Mouse (Mus musculus) liver, embryonic 13.5 days (tissue): ENCODE results near the gene Med12l. TPM values are rescaled to one million over a fixed set of nuclear protein-coding genes. Genes with fewer than 3 reads are reported as not detected.

ENCODE experiments used
- ATAC-seq: fragments of 200-750 bp; cut with Nextera tagmentation; 2 replicates; pipeline ENCODE4 v1.8.0; 2017; ENCODE audit warnings: low read depth, mild to moderate bottlenecking, moderate number of reproducible peaks, moderate library complexity
- DNase-seq: peaks from one replicate; pipeline ENCODE4 v3.0.0; 2022
- H3K27ac ChIP-seq: fragments of 300-500 bp; sonication (generic); 2 replicates; pipeline ENCODE4 v1.5.1; 2015; ENCODE audit warnings: moderate library complexity, mild to moderate bottlenecking, inconsistent platforms
- H3K27me3 ChIP-seq: fragments of 300-500 bp; sonication (generic); 2 replicates; pipeline ENCODE4 v1.6.1; 2015; ENCODE audit warnings: mild to moderate bottlenecking, inconsistent platforms
- H3K36me3 ChIP-seq: fragments of 300-500 bp; sonication (generic); 2 replicates; pipeline ENCODE4 v1.6.1; 2015; ENCODE audit warnings: mild to moderate bottlenecking, inconsistent platforms
- H3K4me1 ChIP-seq: fragments of 300-500 bp; sonication (generic); replicated peaks from 2 replicates; pipeline ENCODE4 v1.6.1; 2015; ENCODE audit warnings: inconsistent platforms
- H3K4me2 ChIP-seq: fragments of 300-500 bp; sonication (generic); 2 replicates; pipeline ENCODE4 v1.6.1; 2015; ENCODE audit warnings: inconsistent platforms, mild to moderate bottlenecking, moderate library complexity
- H3K4me3 ChIP-seq: fragments of 300-500 bp; sonication (generic); replicated peaks from 2 replicates; pipeline ENCODE4 v1.5.1; 2015; ENCODE audit warnings: mild to moderate bottlenecking, inconsistent platforms
- H3K9ac ChIP-seq: fragments of 300-500 bp; sonication (generic); 2 replicates; pipeline ENCODE4 v1.6.1; 2015; ENCODE audit warnings: mild to moderate bottlenecking, inconsistent platforms
- H3K9me3 ChIP-seq: fragments of 300-500 bp; sonication (generic); replicated peaks from 2 replicates; pipeline ENCODE4 v1.6.1; 2016; ENCODE audit warnings: inconsistent platforms
- WGBS: fragments of 180-500 bp; shearing (Covaris S2); methylation state at CpG from one replicate; pipeline ENCODE4 v1.1.7; 2015; ENCODE audit not compliant: insufficient replicate concordance; 5-methylcytosine and 5-hydroxymethylcytosine counted together
- polyA plus RNA-seq: library from polyadenylated mRNA; unstranded; fragments of >200 nt; fragmentation: Nextera tagmentation; extraction: Ambion mirVana; gene quantifications from 2 replicates; pipeline ENCODE4 v1.2.1, GENCODE M21; 2015

Gene Med12l
- polyA plus RNA-seq, result 0.69 and 1.0 TPM in 2 replicates

DNA sequence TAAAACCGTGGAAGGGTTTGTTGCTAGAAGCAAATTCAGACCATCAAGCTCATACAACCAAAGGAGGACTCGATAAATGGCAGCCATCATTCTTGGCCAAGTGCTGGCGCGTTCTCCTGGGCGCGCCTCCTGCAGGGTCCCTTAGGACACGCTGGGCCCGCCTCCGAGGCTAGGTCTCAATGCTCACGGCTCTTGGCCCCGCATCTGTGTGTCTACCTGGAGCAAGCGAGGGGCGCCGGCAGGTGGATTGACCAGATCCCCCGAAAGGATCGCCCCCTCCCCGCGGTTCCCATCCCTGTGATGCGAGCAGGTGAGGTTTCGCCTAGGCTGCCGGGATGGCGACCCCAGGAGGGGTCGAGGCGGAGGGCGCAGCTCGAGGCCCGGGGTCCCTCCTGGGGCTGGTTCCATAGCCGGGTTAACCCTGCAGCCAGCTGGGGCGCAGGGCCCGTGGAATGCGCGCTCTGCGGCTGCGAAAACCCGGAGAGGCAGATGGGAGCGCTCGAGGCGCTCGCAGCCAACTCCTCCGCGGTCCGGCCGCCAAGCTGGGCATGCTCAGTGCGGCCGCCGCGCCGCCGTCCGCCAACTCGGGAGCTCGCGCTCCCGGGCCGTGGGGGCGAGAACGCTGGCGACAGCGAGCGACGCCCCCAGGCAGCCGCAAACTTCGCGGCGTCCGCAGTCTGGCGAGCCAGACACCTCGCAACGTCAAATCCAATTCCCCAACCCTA, at the start of gene Med12l:
Med12l (plus strand) TSS at position 555 of the 725 bp plus-strand sequence.
- ATAC-seq (peak; percentile 41), DNase-seq (no peak)
- Histone ChIP-seq H3K9me3 (no peaks in the 10 kb centered on the region), H3K4me2 (peak within 1 kb of the TSS; percentile 75), H3K9ac (peak within 1 kb of the TSS; percentile 47), H3K27ac (peak within 1 kb of the TSS; percentile 47), H3K4me1 (peaks cover 10% of the 10 kb centered on the region), H3K27me3 (peaks cover 72% of the 10 kb centered on the region), H3K4me3 (peak within 1 kb of the TSS; percentile 62), H3K36me3 (no peaks in the 10 kb centered on the region)
- under 1% methylated on average over 69 of the region's 69 CpGs for WGBS

DNA sequence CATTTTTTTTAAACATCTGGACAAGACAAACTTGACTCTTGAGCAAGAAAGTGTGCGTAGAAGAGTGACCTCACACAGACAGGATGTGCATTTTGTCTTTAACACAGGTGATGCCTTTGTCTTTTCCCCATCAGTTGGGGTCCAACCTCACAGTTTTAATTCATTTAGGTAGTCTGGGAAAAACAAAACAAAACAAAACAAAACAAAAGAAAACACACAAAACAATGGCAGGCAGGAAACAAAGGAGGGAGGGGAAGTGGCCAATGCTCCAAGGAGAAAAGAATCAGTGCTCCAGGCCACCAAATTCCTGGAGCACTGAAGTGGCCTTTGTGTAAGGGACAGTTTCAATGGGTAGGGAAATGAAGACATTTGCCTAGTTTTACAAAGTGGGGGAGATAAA, 44.5 kb upstream of the Med12l start:
- no peak overlapping the region for H3K27ac ChIP-seq
- ATAC-seq (no peak), DNase-seq (no peak)
- 77% methylated on average over 1 of the region's 1 CpGs for WGBS
- no peak overlapping the region for H3K9ac ChIP-seq
- no peaks in the 10 kb centered on the region for H3K36me3 ChIP-seq
- H3K4me1 ChIP-seq, result peaks cover 4% of the 10 kb centered on the region; the same call in 1 of the 2 replicates
- H3K4me3 ChIP-seq, result no peak overlapping the region
- no peak overlapping the region for H3K4me2 ChIP-seq
- no peaks in the 10 kb centered on the region for H3K9me3 ChIP-seq
- H3K27me3 ChIP-seq, result no peaks in the 10 kb centered on the region

- no peak overlapping the region for H3K4me3 ChIP-seq
- no peaks in the 10 kb centered on the region for H3K36me3 ChIP-seq
- no peaks in the 10 kb centered on the region for H3K9me3 ChIP-seq
- WGBS, result 9% methylated on average over 1 of the region's 1 CpGs
- H3K4me1 ChIP-seq, result 0 out of 2 replicates have a peak, but pooled peaks cover 8% of the 10 kb centered on the region
- no peak for ATAC-seq
- no peak for DNase-seq
- H3K27me3 ChIP-seq, result no peaks in the 10 kb centered on the region
- H3K9ac ChIP-seq, result no peak overlapping the region
- H3K27ac ChIP-seq, result no peak overlapping the region
- no peak overlapping the region for H3K4me2 ChIP-seq
Observed at GRCm38 (mm10) chr3:58977413-58977812, 28.2 kb upstream of the Med12l start.

DNA sequence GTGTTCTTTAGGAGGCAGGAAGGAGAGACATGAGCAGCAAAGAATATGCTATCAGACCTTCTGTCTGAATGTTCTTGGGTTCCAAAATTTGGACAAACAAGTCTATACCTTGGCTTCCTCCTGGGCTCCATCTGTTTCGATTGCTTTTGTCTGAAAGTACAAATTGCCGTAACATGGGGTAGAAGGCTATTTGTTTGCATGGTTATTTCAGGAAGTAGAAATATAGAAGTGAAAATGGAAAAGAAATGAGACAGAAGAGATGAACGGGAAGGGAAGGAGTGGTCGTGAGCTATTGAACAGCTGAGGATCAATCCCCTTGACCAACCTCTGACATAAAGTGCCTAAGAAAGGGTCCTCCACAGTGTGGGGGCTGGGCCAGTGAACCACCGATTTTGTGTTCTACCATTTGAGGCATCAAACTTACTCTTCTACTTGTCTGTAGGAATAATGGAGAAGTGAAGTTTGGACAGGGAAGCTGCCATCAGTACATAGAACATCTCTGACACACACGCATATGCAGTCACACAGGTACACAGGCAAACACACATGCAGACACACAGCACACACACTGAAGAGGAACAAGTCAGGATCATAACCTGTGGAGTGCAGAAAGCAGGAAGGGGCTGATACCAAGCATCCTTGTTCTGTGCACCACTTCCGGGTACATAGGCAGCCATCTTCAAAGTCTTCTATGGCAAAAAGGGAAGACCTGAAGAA, 27.6 kb upstream of the Med12l start:
- 74% methylated on average over 7 of the region's 7 CpGs for WGBS
- DNase-seq (no peak), ATAC-seq (no peak)
- H3K9me3 ChIP-seq, result no peaks in the 10 kb centered on the region
- H3K27me3 ChIP-seq, result no peaks in the 10 kb centered on the region
- H3K4me3 ChIP-seq, result no peak overlapping the region
- no peak overlapping the region for H3K27ac ChIP-seq
- no peak overlapping the region for H3K9ac ChIP-seq
- no peak overlapping the region for H3K4me2 ChIP-seq
- H3K4me1 ChIP-seq, result peaks cover 10% of the 10 kb centered on the region; the same call in 1 of the 2 replicates
- no peaks in the 10 kb centered on the region for H3K36me3 ChIP-seq

GRCm38 (mm10) chr3:58980579-58980978, 25.0 kb upstream of the Med12l start:
- Histone ChIP-seq H3K4me3 (no peak overlapping the region), H3K9me3 (no peaks in the 10 kb centered on the region), H3K9ac (no peak overlapping the region), H3K4me1 (peaks cover 12% of the 10 kb centered on the region; the same call in 1 of the 2 replicates), H3K27me3 (no peaks in the 10 kb centered on the region), H3K27ac (no peak overlapping the region), H3K36me3 (no peaks in the 10 kb centered on the region), H3K4me2 (no peak overlapping the region)
- DNase-seq (no peak), ATAC-seq (no peak)
- 50% methylated on average over 4 of the region's 4 CpGs for WGBS

DNA sequence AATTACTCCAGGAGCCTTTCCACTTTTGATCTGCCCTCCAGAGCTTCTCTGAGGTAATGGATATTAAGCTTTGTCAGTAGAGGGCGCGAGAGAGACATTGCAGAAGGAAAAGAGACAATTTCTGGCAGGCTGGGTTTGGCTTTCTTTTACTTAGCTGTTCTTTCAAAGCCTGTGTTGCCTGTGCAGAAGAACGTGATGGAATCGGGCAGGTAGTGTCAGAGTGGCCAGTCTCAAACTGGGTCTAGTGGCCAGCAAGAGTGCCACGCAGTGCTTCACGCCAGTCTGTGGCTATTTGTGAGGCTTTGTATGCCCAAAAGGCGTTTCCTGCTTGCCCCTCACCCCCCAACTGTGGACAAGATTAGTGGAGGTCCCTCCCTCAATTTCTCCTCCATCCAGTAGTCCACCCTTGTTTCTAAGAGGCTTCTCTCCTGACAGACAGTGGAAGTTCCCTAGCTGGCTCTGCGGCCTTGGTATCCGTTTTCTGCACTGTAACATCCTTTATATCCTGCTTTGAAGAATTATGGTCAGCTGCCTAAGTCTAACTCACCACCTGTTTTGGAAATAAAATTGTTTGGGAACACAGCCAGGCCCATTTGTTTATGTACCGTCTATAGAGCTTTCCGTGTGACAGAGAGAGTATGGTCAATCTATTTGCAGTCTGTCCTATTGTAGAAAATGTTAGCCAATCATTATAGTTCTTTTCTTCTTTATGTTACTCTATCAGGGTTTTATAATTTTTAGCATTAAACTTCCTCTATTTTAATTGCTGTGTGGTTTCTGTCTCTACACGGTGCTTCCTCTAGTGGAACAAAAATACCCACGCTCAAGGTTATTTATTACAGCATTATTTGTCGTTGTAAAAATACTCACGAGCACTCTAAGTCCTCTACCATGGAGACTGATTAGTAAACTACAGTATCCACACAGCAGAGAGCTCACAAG, 22.5 kb upstream of the Med12l start:
- Histone ChIP-seq H3K9me3 (no peaks in the 10 kb centered on the region), H3K4me2 (peak overlapping the region; percentile 47), H3K27ac (no peak overlapping the region), H3K9ac (no peak overlapping the region), H3K27me3 (peaks cover 11% of the 10 kb centered on the region; the same call in 1 of the 2 replicates), H3K4me3 (no peak overlapping the region; the same call in 1 of the 2 replicates), H3K36me3 (no peaks in the 10 kb centered on the region), H3K4me1 (peaks cover 4% of the 10 kb centered on the region; the same call in 1 of the 2 replicates)
- WGBS, result 22% methylated on average over 15 of the region's 15 CpGs
- ATAC-seq, result no peak
- peak; percentile 31 for DNase-seq

DNA sequence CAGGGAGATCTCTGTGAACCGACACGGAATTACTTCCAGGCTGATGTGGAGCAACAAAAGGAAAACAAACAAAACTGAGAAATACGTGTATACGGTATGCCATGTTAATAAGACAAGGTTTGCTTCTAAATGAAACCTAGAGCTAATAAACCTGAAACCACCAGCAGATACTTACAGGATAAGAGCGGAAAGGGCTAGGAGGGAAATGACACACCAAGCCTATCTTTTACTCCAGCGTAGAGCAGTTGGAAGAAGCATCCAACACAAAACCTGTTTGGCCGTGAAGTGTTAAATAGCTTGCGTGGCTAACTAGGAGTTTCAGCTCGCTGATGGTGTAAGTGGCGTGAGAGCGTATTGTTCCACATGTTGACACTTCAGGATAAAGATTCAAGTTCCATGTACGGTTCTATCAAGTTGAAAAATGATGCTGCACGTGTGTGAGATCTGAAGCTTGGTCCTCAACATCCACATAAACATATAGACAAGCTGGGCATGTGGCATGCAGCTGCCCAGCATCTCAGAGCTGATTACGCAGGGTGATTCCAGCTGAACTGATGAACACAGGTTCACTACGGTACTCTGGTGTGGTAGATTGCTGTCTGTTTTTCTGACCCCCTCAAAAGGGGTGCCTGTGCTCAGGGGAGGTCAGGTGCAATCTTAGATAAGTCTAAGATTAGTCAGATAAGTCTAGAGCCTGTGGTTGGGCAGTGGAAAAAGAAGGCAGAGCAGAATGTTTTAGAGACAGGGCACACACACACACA, 21.6 kb upstream of the Med12l start:
- DNase-seq (no peak), ATAC-seq (no peak)
- Histone ChIP-seq H3K27ac (no peak overlapping the region), H3K9ac (no peak overlapping the region), H3K9me3 (no peaks in the 10 kb centered on the region), H3K36me3 (no peaks in the 10 kb centered on the region), H3K4me1 (peaks cover 4% of the 10 kb centered on the region; the same call in 1 of the 2 replicates), H3K27me3 (peaks cover 16% of the 10 kb centered on the region), H3K4me3 (no peak overlapping the region), H3K4me2 (no peak overlapping the region)
- WGBS, result 50% methylated on average over 15 of the region's 15 CpGs

DNA sequence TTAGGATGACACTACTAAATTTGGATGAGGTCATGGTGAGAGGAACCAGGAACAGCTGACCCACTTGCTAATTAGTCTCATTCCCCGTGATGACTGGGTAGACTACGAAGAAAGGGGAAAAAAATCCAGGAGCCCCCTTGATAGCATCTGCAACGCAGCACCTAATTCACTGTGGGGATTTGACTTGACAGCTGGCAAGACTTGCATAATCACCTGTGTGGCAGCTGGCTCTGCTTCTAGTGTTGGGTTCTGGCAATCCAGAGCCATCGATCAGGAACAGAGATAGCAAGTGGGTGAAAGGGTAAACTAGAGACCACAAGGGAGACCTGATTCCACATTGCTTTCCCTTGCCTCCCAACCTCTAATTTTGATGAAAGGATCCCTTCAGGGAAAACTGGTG, 19.8 kb upstream of the Med12l start:
- H3K9ac ChIP-seq, result no peak overlapping the region
- no peak for ATAC-seq
- WGBS, result 41% methylated on average over 4 of the region's 4 CpGs
- H3K36me3 ChIP-seq, result no peaks in the 10 kb centered on the region
- H3K4me3 ChIP-seq, result no peak overlapping the region
- no peak overlapping the region for H3K27ac ChIP-seq
- peaks cover 4% of the 10 kb centered on the region; the same call in 1 of the 2 replicates for H3K4me1 ChIP-seq
- no peak overlapping the region for H3K4me2 ChIP-seq
- H3K27me3 ChIP-seq, result peaks cover 16% of the 10 kb centered on the region
- H3K9me3 ChIP-seq, result no peaks in the 10 kb centered on the region
- no peak for DNase-seq

- ATAC-seq, result no peak
Observed at GRCm38 (mm10) chr3:58989374-58989773, 16.3 kb upstream of the Med12l start.

DNA sequence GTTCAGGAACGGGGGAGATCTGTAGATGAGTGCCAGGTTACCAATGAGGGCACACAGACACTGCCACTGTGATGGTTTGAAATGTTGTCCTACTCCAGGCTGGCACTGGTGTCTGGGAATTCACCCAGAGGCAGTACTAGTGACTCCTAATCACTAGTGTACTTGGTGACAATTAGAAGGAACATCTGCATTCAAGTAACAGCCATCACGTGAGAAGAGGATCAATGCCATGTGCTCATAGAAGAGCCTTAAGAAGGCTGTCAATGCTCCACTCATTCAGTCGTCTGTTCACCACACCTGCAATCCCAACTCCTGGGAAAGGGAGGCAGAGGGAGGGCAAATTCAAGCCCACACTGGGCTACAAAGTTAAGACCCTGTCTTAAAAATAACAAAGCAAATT, 15.1 kb upstream of the Med12l start:
- H3K9me3 ChIP-seq, result no peaks in the 10 kb centered on the region
- no peaks in the 10 kb centered on the region for H3K36me3 ChIP-seq
- H3K9ac ChIP-seq, result no peak overlapping the region
- H3K4me2 ChIP-seq, result no peak overlapping the region
- no peak overlapping the region for H3K4me3 ChIP-seq
- 47% methylated on average over 3 of the region's 3 CpGs for WGBS
- DNase-seq (no peak), ATAC-seq (no peak)
- peaks cover 16% of the 10 kb centered on the region for H3K27me3 ChIP-seq
- H3K27ac ChIP-seq, result no peak overlapping the region
- no peaks in the 10 kb centered on the region for H3K4me1 ChIP-seq

More at GRCm38 (mm10) chr3:58989374-58989773, 16.3 kb upstream of the Med12l start:
- no peak overlapping the region for H3K4me3 ChIP-seq
- no peak for DNase-seq
- H3K9ac ChIP-seq, result no peak overlapping the region
- WGBS, result 10% methylated on average over 3 of the region's 3 CpGs
- no peak overlapping the region for H3K4me2 ChIP-seq
- no peaks in the 10 kb centered on the region for H3K4me1 ChIP-seq
- no peak overlapping the region for H3K27ac ChIP-seq
- H3K36me3 ChIP-seq, result no peaks in the 10 kb centered on the region
- H3K9me3 ChIP-seq, result no peaks in the 10 kb centered on the region
- peaks cover 16% of the 10 kb centered on the region for H3K27me3 ChIP-seq
